Mouse (Mus musculus) embryonic fibroblast, embryonic 13.5 days (primary cell): ENCODE measurements around the gene Tango2.

ENCODE experiments used
- CTCF ChIP-seq: IDR thresholded peaks from 2 replicates; pipeline ENCODE4 v1.5.1; 2011; ENCODE audit warnings: mild to moderate bottlenecking, control low read depth, low read length, moderate library complexity, borderline replicate concordance; ENCODE audit not compliant: insufficient read depth
- POLR2A ChIP-seq: IDR thresholded peaks from 2 replicates; pipeline ENCODE4 v1.6.1; 2011; ENCODE audit warnings: low read depth, mild to moderate bottlenecking, control low read depth, low read length, moderate library complexity

DNA sequence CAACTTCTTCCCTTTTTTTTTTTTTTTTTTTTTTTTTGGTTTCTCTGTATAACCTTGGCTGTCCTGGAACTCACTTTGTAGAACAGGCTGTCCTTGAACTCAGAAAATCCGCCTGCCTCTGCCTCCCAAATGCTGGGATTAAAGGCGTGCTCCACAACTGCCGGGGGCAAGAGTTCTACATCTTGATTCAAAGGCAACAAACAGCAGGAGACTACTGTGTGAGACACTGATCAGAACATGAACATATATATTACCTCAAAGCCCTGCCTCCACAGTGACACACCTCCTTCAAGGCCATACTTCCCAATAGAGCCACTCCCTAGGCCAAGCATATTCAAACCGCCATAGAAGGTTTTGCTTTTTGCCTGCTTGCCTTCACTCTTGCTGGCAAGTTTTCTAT is 25.7 kb upstream of the Tango2 start:
- TF ChIP-seq CTCF (no peak), POLR2A (no peak)
